Mouse (Mus musculus) stomach, embryonic 14.5 days (tissue): ENCODE results near the gene Cry2. TPM values are rescaled to one million over a fixed set of nuclear protein-coding genes. Genes with fewer than 3 reads are reported as not detected.

Experiments used
- ATAC-seq: fragments of 200-750 bp; cut with Nextera tagmentation; 2 replicates; pipeline ENCODE4 v1.8.0; 2017; ENCODE audit warnings: low read depth, moderate TSS enrichment; ENCODE audit not compliant: insufficient number of reproducible peaks, insufficient read depth, low FRiP score
- H3K27ac ChIP-seq: fragments of 300-500 bp; sonication (generic); 2 replicates; pipeline ENCODE4 v1.5.1; 2014; ENCODE audit warnings: mild to moderate bottlenecking, low read length, moderate library complexity, mixed read lengths
- H3K27me3 ChIP-seq: fragments of 300-500 bp; sonication (generic); 2 replicates; pipeline ENCODE4 v1.6.1; 2014; ENCODE audit warnings: low read length, control low read depth, mixed read lengths; ENCODE audit not compliant: control insufficient read depth, insufficient read depth
- H3K36me3 ChIP-seq: fragments of 300-500 bp; sonication (generic); 2 replicates; pipeline ENCODE4 v1.6.1; 2014; ENCODE audit warnings: mild to moderate bottlenecking, control low read depth, low read length, moderate library complexity, mixed read lengths; ENCODE audit not compliant: control insufficient read depth, insufficient read depth
- H3K4me1 ChIP-seq: fragments of 300-500 bp; sonication (generic); 2 replicates; pipeline ENCODE4 v1.6.1; 2014; ENCODE audit warnings: low read length, control low read depth, mixed read lengths; ENCODE audit not compliant: control insufficient read depth, insufficient read depth
- H3K4me2 ChIP-seq: fragments of 300-500 bp; sonication (generic); replicated peaks from 2 replicates; pipeline ENCODE4 v1.6.1; 2014; ENCODE audit warnings: low read depth, low read length, control low read depth
- H3K4me3 ChIP-seq: fragments of 300-500 bp; sonication (generic); 2 replicates; pipeline ENCODE4 v1.5.1; 2014; ENCODE audit warnings: low read depth, low read length, control low read depth
- H3K9ac ChIP-seq: fragments of 300-500 bp; sonication (generic); replicated peaks from 2 replicates; pipeline ENCODE4 v1.6.1; 2014; ENCODE audit warnings: low read depth, mild to moderate bottlenecking, control low read depth, low read length, moderate library complexity, mixed read lengths
- H3K9me3 ChIP-seq: fragments of 300-500 bp; sonication (generic); 2 replicates; pipeline ENCODE4 v1.6.1; 2016; ENCODE audit warnings: low read depth, low read length, control low read depth; ENCODE audit not compliant: control insufficient read depth
- WGBS: fragments of 180-500 bp; shearing (Covaris S2); extraction: QIAGEN DNeasy Blood & Tissue Kit; methylation state at CpG from one replicate; pipeline ENCODE4 v1.1.7; 2014; 5-methylcytosine and 5-hydroxymethylcytosine counted together
- polyA plus RNA-seq: library from polyadenylated mRNA; unstranded; fragments of >200 nt; fragmentation: Nextera tagmentation; extraction: Ambion mirVana; gene quantifications from 2 replicates; pipeline ENCODE4 v1.2.1, GENCODE M21; 2014

Cry2 gene
- polyA plus RNA-seq, 1 experiment from 2014 or later, result 25.7 TPM

DNA sequence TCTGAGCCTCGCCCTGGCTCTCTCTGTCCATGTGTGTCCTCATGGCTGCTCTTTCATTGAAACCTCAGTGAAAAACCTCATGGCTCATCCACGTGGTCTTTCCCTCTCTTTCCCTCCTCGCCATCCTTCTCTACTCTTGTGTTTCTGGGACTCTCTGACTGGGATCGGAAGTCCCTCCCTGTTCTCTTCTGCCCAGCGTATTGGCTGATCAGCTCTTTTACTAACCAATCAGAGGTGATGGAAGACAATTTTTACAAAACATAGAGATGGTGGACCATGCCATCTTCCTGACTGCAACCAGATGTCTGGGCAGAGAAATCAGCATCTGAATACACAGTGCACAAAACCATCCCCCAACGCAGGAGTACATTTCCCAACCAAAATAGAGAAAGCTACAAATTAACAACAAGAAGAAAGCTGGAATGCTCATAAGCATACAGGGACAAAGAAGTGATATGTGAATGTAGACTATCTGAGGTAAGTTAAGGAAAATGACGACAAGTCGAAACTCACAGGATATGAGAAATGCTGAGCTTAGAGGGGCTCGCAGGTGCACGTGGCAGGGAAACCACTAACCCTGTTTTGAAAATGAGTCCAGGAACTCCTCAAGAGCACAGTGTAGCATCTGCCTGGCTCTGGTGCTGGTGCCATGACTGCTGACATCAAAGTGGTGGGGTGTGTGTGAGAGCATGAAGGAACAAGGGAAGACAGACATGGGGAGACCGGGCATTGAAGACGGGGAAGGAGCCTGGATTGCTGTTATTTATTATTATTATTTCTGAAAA is 38.2 kb upstream of the Cry2 start:
- WGBS, result 85% methylated on average over 12 of the region's 12 CpGs
- H3K27ac ChIP-seq, result no peak overlapping the region
- no peak overlapping the region for H3K4me2 ChIP-seq
- no peaks in the 10 kb centered on the region for H3K9me3 ChIP-seq
- no peak overlapping the region for H3K9ac ChIP-seq
- H3K4me1 ChIP-seq, result no peaks in the 10 kb centered on the region
- no peak overlapping the region for H3K4me3 ChIP-seq
- ATAC-seq, result no peak
- no peaks in the 10 kb centered on the region for H3K36me3 ChIP-seq
- no peaks in the 10 kb centered on the region for H3K27me3 ChIP-seq

DNA sequence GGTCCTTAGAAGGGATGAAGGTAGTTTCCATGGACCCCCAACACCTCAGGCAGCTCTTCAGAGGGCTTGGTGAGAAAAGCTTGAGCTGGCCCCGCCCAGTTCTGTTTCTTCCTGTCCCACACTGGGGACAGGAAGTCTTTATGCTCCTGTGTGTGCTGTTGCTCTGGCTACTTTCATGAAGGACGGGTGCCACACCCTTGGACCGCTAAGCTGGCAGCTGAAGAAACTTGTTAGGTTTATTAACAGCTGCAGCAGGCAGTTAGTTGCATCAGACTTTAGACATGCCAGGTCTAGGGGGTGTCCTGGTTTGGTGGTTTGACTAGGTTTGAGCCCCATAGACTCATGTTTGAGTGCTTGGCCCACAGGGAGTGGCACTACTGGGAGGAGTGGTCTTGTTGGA is 30.8 kb upstream of the Cry2 start:
- Histone ChIP-seq H3K27ac (no peak overlapping the region), H3K36me3 (no peaks in the 10 kb centered on the region), H3K9me3 (no peaks in the 10 kb centered on the region), H3K27me3 (peaks cover 5% of the 10 kb centered on the region; the same call in 1 of the 2 replicates), H3K4me1 (no peaks in the 10 kb centered on the region), H3K4me3 (no peak overlapping the region), H3K9ac (no peak overlapping the region), H3K4me2 (no peak overlapping the region)
- WGBS, result 67% methylated on average over 3 of the region's 3 CpGs
- ATAC-seq, result no peak

DNA sequence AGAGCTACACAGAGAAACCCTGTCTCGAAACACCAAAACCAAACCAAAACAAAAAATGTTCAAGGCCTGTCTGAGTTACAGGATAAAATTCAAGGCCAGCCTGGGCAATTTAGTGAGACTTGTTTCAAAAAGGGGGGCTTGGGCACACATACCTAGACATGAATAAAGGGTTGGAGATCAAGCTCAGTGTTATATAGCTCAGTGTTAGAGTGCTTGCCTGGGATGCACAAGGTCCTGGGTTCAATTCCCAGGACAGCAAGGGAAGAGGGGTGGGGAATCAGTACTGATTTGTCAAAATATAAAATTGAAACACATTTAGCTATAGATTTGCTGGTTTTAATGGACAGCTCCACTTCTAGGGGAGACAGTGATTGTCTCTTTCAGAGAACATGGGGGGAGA is 27.4 kb upstream of the Cry2 start:
- Histone ChIP-seq H3K27ac (no peak overlapping the region), H3K9me3 (no peaks in the 10 kb centered on the region), H3K4me2 (no peak overlapping the region), H3K4me3 (no peak overlapping the region), H3K27me3 (peaks cover 5% of the 10 kb centered on the region; the same call in 1 of the 2 replicates), H3K4me1 (peaks cover 22% of the 10 kb centered on the region; the same call in 1 of the 2 replicates), H3K36me3 (no peaks in the 10 kb centered on the region), H3K9ac (no peak overlapping the region)
- 100% methylated on average over 1 of the region's 1 CpGs for WGBS
- ATAC-seq, result no peak

DNA sequence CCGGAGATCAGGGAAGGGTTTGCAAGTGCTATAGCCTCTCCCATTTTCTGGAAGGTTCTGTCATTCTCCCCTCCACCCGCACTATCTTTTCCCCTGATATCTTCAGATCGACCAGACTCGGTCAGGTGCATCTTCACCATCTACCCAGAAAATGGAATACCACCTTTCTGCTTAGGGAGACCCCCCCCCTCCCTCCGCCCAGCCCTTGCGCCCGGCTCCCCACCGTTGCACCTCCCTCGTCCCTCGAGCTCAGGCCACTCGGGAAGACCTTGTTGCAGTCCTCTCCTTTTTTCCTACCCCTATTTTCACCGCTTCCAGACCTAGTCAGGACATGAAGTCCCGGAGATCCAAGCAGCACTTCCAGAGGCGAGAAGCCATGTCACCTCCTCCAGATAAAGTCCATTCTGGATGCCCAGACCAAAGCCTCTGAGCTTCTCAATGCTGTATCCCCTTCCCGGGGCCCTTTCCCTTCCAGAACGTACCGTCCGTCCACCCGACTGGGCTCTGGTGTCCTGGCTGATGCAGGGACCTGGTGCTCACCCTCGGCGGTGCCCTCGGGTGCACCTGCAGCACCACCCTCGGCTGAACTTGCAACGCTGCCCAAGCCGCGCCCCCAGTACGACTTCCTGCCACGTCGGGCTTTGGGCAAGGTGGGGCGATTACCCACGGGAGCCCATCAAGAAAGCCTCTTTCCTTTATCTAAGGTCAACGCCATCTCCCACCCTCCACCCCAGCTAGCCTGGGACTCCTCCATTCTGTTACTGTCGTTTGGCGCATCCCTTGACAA is 26.3 kb upstream of the Cry2 start, which contains the start of gene Slc35c1:
TSS of gene Slc35c1 (minus strand) at position 618 of the 787 bp plus-strand sequence.
- WGBS, result 3% methylated on average over 34 of the region's 34 CpGs
- Histone ChIP-seq H3K27me3 (peaks cover 5% of the 10 kb centered on the region; the same call in 1 of the 2 replicates), H3K4me2 (peak within 1 kb of the TSS; percentile 81), H3K36me3 (no peaks in the 10 kb centered on the region), H3K9me3 (no peaks in the 10 kb centered on the region), H3K27ac (no peak within 1 kb of the TSS; the same call in 1 of the 2 replicates), H3K9ac (peak within 1 kb of the TSS; percentile 80), H3K4me1 (peaks cover 22% of the 10 kb centered on the region; the same call in 1 of the 2 replicates), H3K4me3 (peak within 1 kb of the TSS; percentile 80)
- no peak for ATAC-seq

DNA sequence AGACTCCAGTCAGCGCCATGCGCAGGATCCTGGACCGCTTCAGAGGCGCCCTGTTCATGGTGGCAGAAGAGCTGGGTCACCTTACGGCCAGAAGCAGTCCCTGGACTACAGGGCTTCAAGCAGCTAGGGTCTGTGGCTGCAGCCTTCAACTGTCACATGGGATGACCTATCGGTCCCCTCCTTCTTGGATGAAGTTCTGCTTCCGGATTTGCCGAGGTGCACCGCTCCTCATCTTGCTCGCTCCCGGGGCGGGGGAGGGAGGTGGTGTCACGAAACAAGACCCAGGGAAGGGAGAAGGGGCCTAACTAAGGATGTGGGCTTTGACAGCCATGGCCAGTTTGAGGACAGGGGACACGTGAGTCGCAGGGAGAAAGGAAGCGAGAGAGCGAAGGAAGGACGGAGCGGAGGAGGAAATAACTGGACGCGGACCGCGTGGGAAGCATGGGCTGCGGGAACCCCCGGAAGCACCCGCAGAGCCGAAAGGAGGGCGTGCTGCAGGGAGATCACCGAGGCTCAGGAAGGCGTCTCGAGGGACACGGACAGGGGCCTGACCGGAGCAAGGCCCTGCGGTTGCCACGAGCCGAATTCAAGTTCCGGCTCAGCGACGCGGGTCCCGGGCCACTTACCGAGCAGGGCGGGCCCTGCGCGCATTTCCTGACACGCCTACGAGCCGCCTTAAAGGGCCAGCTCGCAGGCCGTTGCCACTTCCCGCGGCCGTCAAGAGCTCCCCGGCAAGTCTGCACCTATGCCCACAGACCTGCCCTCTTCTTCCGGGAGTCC is 25.5 kb upstream of the Cry2 start:
- Histone ChIP-seq H3K9me3 (no peaks in the 10 kb centered on the region), H3K27ac (no peak overlapping the region; the same call in 1 of the 2 replicates), H3K4me2 (peak overlapping the region; percentile 81), H3K27me3 (peaks cover 5% of the 10 kb centered on the region; the same call in 1 of the 2 replicates), H3K4me3 (peak overlapping the region; percentile 80), H3K4me1 (peaks cover 22% of the 10 kb centered on the region; the same call in 1 of the 2 replicates), H3K9ac (peak overlapping the region; percentile 80), H3K36me3 (peaks cover 1% of the 10 kb centered on the region; the same call in 1 of the 2 replicates)
- ATAC-seq, result peak; percentile 86
- WGBS, result under 1% methylated on average over 55 of the region's 55 CpGs

DNA sequence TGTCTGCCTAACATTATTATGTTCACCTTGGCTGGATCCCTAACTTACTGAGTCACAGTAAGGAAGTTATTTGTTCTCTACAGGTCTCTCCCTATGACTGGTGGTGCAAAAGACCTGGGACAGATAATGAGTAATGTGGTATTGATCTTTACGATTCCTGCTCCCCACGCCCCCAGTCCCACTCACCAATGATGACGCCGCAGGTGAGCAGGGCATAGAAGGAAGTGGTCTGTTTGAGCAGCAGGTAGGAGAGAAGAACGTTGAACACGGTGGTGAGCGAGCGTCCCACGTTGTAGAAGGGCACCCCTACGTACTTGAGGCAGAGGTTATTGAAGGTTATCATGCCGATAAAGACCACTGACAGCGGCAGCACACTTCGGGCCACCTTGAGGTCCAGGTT is 24.6 kb upstream of the Cry2 start:
- H3K4me2 ChIP-seq, result peak overlapping the region; percentile 81
- H3K4me3 ChIP-seq, result peak overlapping the region; percentile 80
- H3K27ac ChIP-seq, result no peak overlapping the region
- WGBS, result 47% methylated on average over 13 of the region's 13 CpGs
- H3K36me3 ChIP-seq, result peaks cover 10% of the 10 kb centered on the region; the same call in 1 of the 2 replicates
- ATAC-seq, result no peak
- no peaks in the 10 kb centered on the region for H3K9me3 ChIP-seq
- H3K27me3 ChIP-seq, result peaks cover 5% of the 10 kb centered on the region; the same call in 1 of the 2 replicates
- H3K9ac ChIP-seq, result peak overlapping the region; percentile 80; the same call in 1 of the 2 replicates
- H3K4me1 ChIP-seq, result peaks cover 22% of the 10 kb centered on the region; the same call in 1 of the 2 replicates

DNA sequence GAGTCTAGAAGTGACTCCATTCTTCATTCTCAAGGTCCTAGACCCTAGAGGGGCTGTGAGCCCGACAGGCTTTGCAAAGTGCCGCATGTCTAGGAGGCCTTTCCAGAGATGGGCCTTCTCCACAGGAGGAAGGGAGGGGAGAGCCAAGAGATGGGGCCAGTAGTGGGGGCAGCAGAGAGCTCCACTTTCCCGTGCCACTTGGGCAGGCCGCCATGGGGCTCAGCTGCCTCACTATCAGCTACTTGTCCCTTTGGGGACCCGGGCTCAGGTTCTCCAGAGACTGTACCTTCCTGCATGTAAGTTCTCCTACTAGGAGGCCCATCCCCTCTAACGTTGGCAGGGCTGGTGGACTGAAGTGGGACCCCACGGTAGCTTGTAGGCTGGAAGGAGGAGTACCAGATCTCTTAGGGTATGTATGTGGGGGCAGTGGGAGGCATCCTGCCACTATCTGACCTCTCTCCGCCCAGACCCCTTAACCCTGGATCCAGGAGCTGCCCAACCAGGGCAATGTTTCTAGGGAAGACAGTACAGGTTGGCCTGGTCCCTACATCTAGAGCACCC is 23.2 kb upstream of the Cry2 start:
- no peak overlapping the region for H3K4me3 ChIP-seq
- 0 out of 2 replicates have a peak overlapping the region, but pooled peaks have one; percentile 5 for H3K4me2 ChIP-seq
- ATAC-seq, result no peak
- H3K9ac ChIP-seq, result no peak overlapping the region
- peaks cover 5% of the 10 kb centered on the region; the same call in 1 of the 2 replicates for H3K27me3 ChIP-seq
- H3K9me3 ChIP-seq, result no peaks in the 10 kb centered on the region
- peaks cover 22% of the 10 kb centered on the region; the same call in 1 of the 2 replicates for H3K4me1 ChIP-seq
- H3K27ac ChIP-seq, result no peak overlapping the region
- peaks cover 12% of the 10 kb centered on the region; the same call in 1 of the 2 replicates for H3K36me3 ChIP-seq
- WGBS, result 70% methylated on average over 8 of the region's 8 CpGs
